Mouse (Mus musculus) right cerebral cortex, postnatal 14 days (tissue): ENCODE data around the gene Gigyf2.

Source experiments
- DNase-seq: peaks from one replicate; pipeline ENCODE4 v3.0.0; 2022

The Gigyf2 gene

GRCm38 (mm10) chr1:87321071-87321470, 5.7 kb upstream of the Gigyf2 start:
- no peak for DNase-seq

GRCm38 (mm10) chr1:87322778-87323177, 4.0 kb upstream of the Gigyf2 start:
- no peak for DNase-seq

GRCm38 (mm10) chr1:87324649-87325048, 2.1 kb upstream of the Gigyf2 start:
- no peak for DNase-seq

GRCm38 (mm10) chr1:87327165-87327861, 515 bp downstream of the Gigyf2 start:
- peak; percentile 30 for DNase-seq

GRCm38 (mm10) chr1:87331774-87332173, 5.0 kb downstream of the Gigyf2 start:
- no peak for DNase-seq

GRCm38 (mm10) chr1:87350576-87350975, 23.8 kb downstream of the Gigyf2 start:
- DNase-seq = no peak

GRCm38 (mm10) chr1:87360276-87360675, 33.5 kb downstream of the Gigyf2 start:
- DNase-seq = no peak

- no peak for DNase-seq
Observed at GRCm38 (mm10) chr1:87378024-87378560, 51.3 kb downstream of the Gigyf2 start.

- no peak for DNase-seq
Observed at GRCm38 (mm10) chr1:87379919-87380318, 53.1 kb downstream of the Gigyf2 start.

GRCm38 (mm10) chr1:87381152-87381551, 54.4 kb downstream of the Gigyf2 start:
- no peak for DNase-seq

- DNase-seq = no peak
Observed at GRCm38 (mm10) chr1:87386436-87387092, 59.8 kb downstream of the Gigyf2 start.

- DNase-seq = no peak
Observed at GRCm38 (mm10) chr1:87393444-87394195, 66.8 kb downstream of the Gigyf2 start.

- no peak for DNase-seq
Observed at GRCm38 (mm10) chr1:87394594-87394993, 67.8 kb downstream of the Gigyf2 start, which contains the start of gene Kcnj13. Gene Kcnj13 (minus strand): TSS chr1:87394729.

- DNase-seq = peak; percentile 16
Observed at GRCm38 (mm10) chr1:87396923-87397586, 70.3 kb downstream of the Gigyf2 start.

GRCm38 (mm10) chr1:87404710-87405109, 77.9 kb downstream of the Gigyf2 start:
- DNase-seq = no peak

- DNase-seq = no peak
Observed at GRCm38 (mm10) chr1:87406012-87406411, 79.2 kb downstream of the Gigyf2 start.

GRCm38 (mm10) chr1:87409380-87409779, 82.6 kb downstream of the Gigyf2 start:
- no peak for DNase-seq

GRCm38 (mm10) chr1:87418733-87419132, 91.9 kb downstream of the Gigyf2 start:
- no peak for DNase-seq

- no peak for DNase-seq
Observed at GRCm38 (mm10) chr1:87435125-87435524, 108.3 kb downstream of the Gigyf2 start.

GRCm38 (mm10) chr1:87436583-87436982, 109.8 kb downstream of the Gigyf2 start:
- DNase-seq = no peak

- DNase-seq = peak; percentile 82
Observed at GRCm38 (mm10) chr1:87447183-87448104, 120.6 kb downstream of the Gigyf2 start.

GRCm38 (mm10) chr1:87449432-87449831, 122.6 kb downstream of the Gigyf2 start:
- DNase-seq = no peak
